Mouse (Mus musculus): Measurements from ENCODE around the gene Csrp3. TPM values are rescaled to one million over a fixed set of nuclear protein-coding genes. Genes with fewer than 3 reads are reported as not detected.

The Csrp3 gene
- total and polyA plus RNA-seq, 2 experiments = 10.9 to 44.6 TPM

- peak; percentile 94 for DNase-seq (ENCODE audit: extremely low read depth, low read depth, low spot score)
- Histone ChIP-seq H3K27me3 (ENCODE audit: control insufficient read depth, insufficient read depth, low read length) (no peaks in the 10 kb centered on the region), H3K79me2 (ENCODE audit: control insufficient read depth, insufficient read depth, low read length) (no peaks in the 10 kb centered on the region), H3K36me3 (ENCODE audit: control insufficient read depth, insufficient read depth, low read length) (peaks cover 37% of the 10 kb centered on the region), H3K4me3 (ENCODE audit: insufficient read depth, low read depth, low read length) (no peak overlapping the region), H3K27ac (replicated peaks; ENCODE audit: insufficient read depth, low read depth, low read length) (peak overlapping the region; percentile 88), H3K9ac (ENCODE audit: low read depth, low read length) (no peak overlapping the region), H3K4me1 (ENCODE audit: control insufficient read depth, insufficient read depth, low read length) (peaks cover 27% of the 10 kb centered on the region)
- TF ChIP-seq CTCF (IDR thresholded peaks at IDR 0.05; ENCODE audit: low read depth, low read length) (no peak), POLR2A (IDR thresholded peaks at IDR 0.05; ENCODE audit: extremely low read depth, insufficient read depth, low read length) (no peak)
- WGBS = 24% methylated on average over 3 of the region's 3 CpGs
These were observed 24.2 kb downstream of the Csrp3 start for GRCm38 (mm10) chr7:48823621-48824020.

- DNase-seq (ENCODE audit: extremely low read depth, low read depth, low spot score) = no peak
- no peaks in the 10 kb centered on the region for H3K79me2 ChIP-seq (ENCODE audit: control insufficient read depth, insufficient read depth, low read length)
These were observed 26.2 kb downstream of the Csrp3 start for GRCm38 (mm10) chr7:48821654-48822053.

GRCm38 (mm10) chr7:48813594-48813993 is 34.2 kb downstream of the Csrp3 start:
- TF ChIP-seq POLR2A (IDR thresholded peaks at IDR 0.05; ENCODE audit: extremely low read depth, insufficient read depth, low read length) = no peak
- no peak for TF ChIP-seq CTCF (IDR thresholded peaks at IDR 0.05; ENCODE audit: low read depth, low read length)
- Histone ChIP-seq H3K9ac (ENCODE audit: low read depth, low read length) (peak overlapping the region; percentile 53; the same call in 1 of the 2 replicates), H3K4me1 (ENCODE audit: control insufficient read depth, insufficient read depth, low read length) (peaks cover 12% of the 10 kb centered on the region), H3K27ac (replicated peaks; ENCODE audit: insufficient read depth, low read depth, low read length) (peak overlapping the region; percentile 90), H3K79me2 (ENCODE audit: control insufficient read depth, insufficient read depth, low read length) (no peaks in the 10 kb centered on the region; the same call in 1 of the 2 replicates), H3K4me3 (ENCODE audit: insufficient read depth, low read depth, low read length) (no peak overlapping the region), H3K27me3 (ENCODE audit: control insufficient read depth, insufficient read depth, low read length) (no peaks in the 10 kb centered on the region), H3K36me3 (ENCODE audit: control insufficient read depth, insufficient read depth, low read length) (peaks cover 23% of the 10 kb centered on the region)
- peak; percentile 76 for DNase-seq (ENCODE audit: extremely low read depth, low read depth, low spot score)
- 9% methylated on average over 1 of the region's 1 CpGs for WGBS

More at GRCm38 (mm10) chr7:48821654-48822053, 26.2 kb downstream of the Csrp3 start:
- WGBS = 96% methylated on average over 5 of the region's 5 CpGs
- Histone ChIP-seq H3K27me3 (ENCODE audit: control insufficient read depth, insufficient read depth, low read length) (no peaks in the 10 kb centered on the region), H3K27ac (replicated peaks; ENCODE audit: insufficient read depth, low read depth, low read length) (no peak overlapping the region), H3K9ac (ENCODE audit: low read depth, low read length) (no peak overlapping the region), H3K4me3 (ENCODE audit: insufficient read depth, low read depth, low read length) (no peak overlapping the region), H3K36me3 (ENCODE audit: control insufficient read depth, insufficient read depth, low read length) (peaks cover 40% of the 10 kb centered on the region), H3K4me1 (ENCODE audit: control insufficient read depth, insufficient read depth, low read length) (peaks cover 27% of the 10 kb centered on the region)
- no peak for TF ChIP-seq CTCF (IDR thresholded peaks at IDR 0.05; ENCODE audit: low read depth, low read length)
- TF ChIP-seq POLR2A (IDR thresholded peaks at IDR 0.05; ENCODE audit: extremely low read depth, insufficient read depth, low read length) = no peak

- peaks cover 21% of the 10 kb centered on the region for H3K36me3 ChIP-seq (ENCODE audit: control insufficient read depth, insufficient read depth, low read length)
- peaks cover 12% of the 10 kb centered on the region for H3K4me1 ChIP-seq (ENCODE audit: control insufficient read depth, insufficient read depth, low read length)
- peak overlapping the region; percentile 34 for H3K9ac ChIP-seq (ENCODE audit: low read depth, low read length)
- no peaks in the 10 kb centered on the region for H3K27me3 ChIP-seq (ENCODE audit: control insufficient read depth, insufficient read depth, low read length)
- H3K27ac ChIP-seq (replicated peaks; ENCODE audit: insufficient read depth, low read depth, low read length) = peak overlapping the region; percentile 65
- TF ChIP-seq POLR2A (IDR thresholded peaks at IDR 0.05; ENCODE audit: extremely low read depth, insufficient read depth, low read length) = no peak
- TF ChIP-seq CTCF (IDR thresholded peaks at IDR 0.05; ENCODE audit: low read depth, low read length) = peak; percentile 51; the same call in 1 of the 2 replicates
- H3K4me3 ChIP-seq (ENCODE audit: insufficient read depth, low read depth, low read length) = no peak overlapping the region
- no peaks in the 10 kb centered on the region; the same call in 1 of the 2 replicates for H3K79me2 ChIP-seq (ENCODE audit: control insufficient read depth, insufficient read depth, low read length)
- peak; percentile 77 for DNase-seq (ENCODE audit: extremely low read depth, low read depth, low spot score)
These were observed 35.5 kb downstream of the Csrp3 start for GRCm38 (mm10) chr7:48812358-48812757.

- Histone ChIP-seq H3K36me3 (ENCODE audit: control insufficient read depth, insufficient read depth, low read length) (peaks cover 20% of the 10 kb centered on the region), H3K79me2 (ENCODE audit: control insufficient read depth, insufficient read depth, low read length) (no peaks in the 10 kb centered on the region; the same call in 1 of the 2 replicates), H3K27ac (replicated peaks; ENCODE audit: insufficient read depth, low read depth, low read length) (no peak overlapping the region), H3K27me3 (ENCODE audit: control insufficient read depth, insufficient read depth, low read length) (no peaks in the 10 kb centered on the region), H3K9ac (ENCODE audit: low read depth, low read length) (no peak overlapping the region), H3K4me1 (ENCODE audit: control insufficient read depth, insufficient read depth, low read length) (peaks cover 12% of the 10 kb centered on the region), H3K4me3 (ENCODE audit: insufficient read depth, low read depth, low read length) (no peak overlapping the region)
- DNase-seq (ENCODE audit: extremely low read depth, low read depth, low spot score) = peak; percentile 91
- WGBS = 63% methylated on average over 1 of the region's 1 CpGs
- TF ChIP-seq POLR2A (IDR thresholded peaks at IDR 0.05; ENCODE audit: extremely low read depth, insufficient read depth, low read length) (no peak), CTCF (IDR thresholded peaks at IDR 0.05; ENCODE audit: low read depth, low read length) (no peak)
These were observed 37.2 kb downstream of the Csrp3 start for GRCm38 (mm10) chr7:48810652-48811051.

GRCm38 (mm10) chr7:48806587-48806986 is 41.2 kb downstream of the Csrp3 start:
- Histone ChIP-seq H3K27me3 (ENCODE audit: control insufficient read depth, insufficient read depth, low read length) (no peaks in the 10 kb centered on the region), H3K79me2 (ENCODE audit: control insufficient read depth, insufficient read depth, low read length) (no peaks in the 10 kb centered on the region), H3K4me3 (ENCODE audit: insufficient read depth, low read depth, low read length) (no peak overlapping the region), H3K27ac (replicated peaks; ENCODE audit: insufficient read depth, low read depth, low read length) (no peak overlapping the region), H3K9ac (ENCODE audit: low read depth, low read length) (no peak overlapping the region), H3K4me1 (ENCODE audit: control insufficient read depth, insufficient read depth, low read length) (no peaks in the 10 kb centered on the region; the same call in 1 of the 2 replicates), H3K36me3 (ENCODE audit: control insufficient read depth, insufficient read depth, low read length) (peaks cover 44% of the 10 kb centered on the region)
- no peak for TF ChIP-seq POLR2A (IDR thresholded peaks at IDR 0.05; ENCODE audit: extremely low read depth, insufficient read depth, low read length)
- TF ChIP-seq CTCF (IDR thresholded peaks at IDR 0.05; ENCODE audit: low read depth, low read length) = no peak
- 92% methylated on average over 4 of the region's 4 CpGs for WGBS
- DNase-seq (ENCODE audit: extremely low read depth, low read depth, low spot score) = peak; percentile 38

All from liver, adult 2 months (tissue).